Mouse (Mus musculus) skeletal muscle tissue, adult 2 months (tissue): Measurements from ENCODE around the gene Tex46.
A peak's percentile ranks its signal among the peaks of the same experiment; 100 is the strongest.

Source experiments
- DNase-seq: peaks from one replicate; pipeline ENCODE4 v3.0.0-alpha.2; 2012; ENCODE audit warnings: low read depth, low spot score

The Tex46 gene

GRCm38 (mm10) chr4:136631237-136631994 lies 21.2 kb downstream of the Tex46 start:
- DNase-seq: peak; percentile 10

- DNase-seq: no peak
These were observed 25.8 kb downstream of the Tex46 start for GRCm38 (mm10) chr4:136635995-136636394.

GRCm38 (mm10) chr4:136636511-136636910 lies 26.3 kb downstream of the Tex46 start:
- DNase-seq: no peak

DNA sequence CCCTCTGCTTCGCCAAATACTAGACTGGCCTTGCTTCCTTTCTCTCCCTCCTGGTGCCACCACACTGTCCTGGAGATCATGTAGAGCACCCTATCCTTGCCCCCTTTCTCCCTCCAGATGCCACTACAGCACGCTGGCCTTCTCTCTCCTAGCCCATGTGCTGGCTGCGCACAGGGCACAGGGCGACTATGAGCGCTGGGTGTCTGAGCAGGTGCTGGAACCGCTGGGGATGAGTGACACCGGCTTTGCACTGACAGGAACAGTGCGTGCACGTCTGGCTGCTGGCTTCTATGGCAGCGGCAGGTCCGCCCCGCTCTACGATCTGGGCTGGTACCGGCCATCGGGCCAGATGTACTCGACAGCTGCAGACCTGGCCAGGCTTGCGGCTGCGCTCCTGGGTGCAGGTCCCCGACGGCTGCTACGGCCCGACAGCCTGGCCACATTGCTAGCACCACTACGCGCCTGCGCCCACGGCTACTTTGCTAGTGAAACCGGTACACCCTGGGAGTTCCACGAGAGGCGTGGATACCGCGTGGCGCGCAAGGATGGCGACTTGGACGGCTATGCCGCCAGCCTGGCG lies 26.8 kb downstream of the Tex46 start:
- DNase-seq: no peak

GRCm38 (mm10) chr4:136637563-136638229 lies 27.5 kb downstream of the Tex46 start:
- DNase-seq: no peak

GRCm38 (mm10) chr4:136638230-136638750 lies 28.1 kb downstream of the Tex46 start:
- no peak for DNase-seq

GRCm38 (mm10) chr4:136638890-136639289 lies 28.7 kb downstream of the Tex46 start:
- no peak for DNase-seq

DNA sequence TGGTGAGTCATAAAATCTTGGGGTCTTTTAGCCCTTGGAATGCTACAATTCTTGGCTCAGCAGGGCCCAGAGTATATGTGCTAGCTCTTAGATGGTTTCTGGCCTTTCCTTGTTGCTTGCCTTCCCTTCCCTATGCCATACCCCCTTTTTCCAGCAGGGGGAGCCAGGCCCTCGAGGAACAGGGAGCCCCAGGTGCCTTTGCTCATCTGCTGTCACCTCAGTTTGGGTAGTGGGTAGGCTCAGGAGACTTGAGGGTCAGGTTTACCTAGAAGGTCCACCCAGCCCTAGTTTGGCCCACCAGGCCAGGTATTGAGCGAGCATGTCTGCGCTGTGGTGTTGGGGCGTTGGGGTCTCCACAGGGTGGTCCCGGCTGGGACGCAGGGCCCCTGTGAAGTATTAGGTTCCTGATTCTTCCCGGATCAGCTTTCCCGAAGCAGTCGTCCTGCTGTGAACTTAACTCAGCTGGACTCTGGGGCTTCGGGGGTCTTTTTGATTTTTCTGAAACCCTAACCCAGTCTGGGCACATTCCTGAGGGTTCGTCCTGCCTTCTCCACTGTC lies 38.8 kb downstream of the Tex46 start:
- peak; percentile 20 for DNase-seq

DNA sequence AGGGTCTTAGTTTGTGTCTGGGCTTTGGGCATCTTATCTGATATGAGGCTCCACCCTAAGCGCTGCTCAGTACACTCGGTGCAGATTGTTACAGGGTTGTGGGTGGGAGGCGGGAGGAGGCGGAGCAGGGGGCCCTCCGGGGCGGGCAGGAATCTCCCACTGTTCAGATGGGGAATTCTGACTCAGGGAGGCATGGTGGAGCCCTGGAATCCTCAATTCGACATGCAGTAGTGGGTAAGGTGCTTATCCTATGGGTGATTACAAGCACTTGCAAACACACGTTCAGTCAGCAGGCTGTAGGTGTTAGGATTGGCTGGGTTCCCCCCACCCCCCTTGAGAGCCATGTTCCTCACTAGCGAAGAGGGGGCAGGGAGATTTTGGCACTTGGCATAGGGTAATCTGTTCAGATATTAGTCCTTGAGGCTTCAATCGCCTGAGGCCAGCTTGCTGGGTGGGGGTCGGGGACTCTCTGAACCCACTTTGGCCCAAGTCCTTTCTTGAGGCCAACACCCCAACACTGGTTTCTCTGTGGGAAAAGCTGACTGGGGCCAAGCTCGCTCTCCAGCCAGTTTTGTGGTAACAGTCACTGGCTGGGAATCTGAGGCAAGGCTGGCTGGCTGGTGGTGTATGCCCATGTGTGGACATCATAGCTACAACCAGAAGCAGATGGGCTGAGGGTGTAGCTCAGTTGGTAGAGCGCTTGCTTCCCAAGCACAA lies 39.4 kb downstream of the Tex46 start:
- no peak for DNase-seq

DNA sequence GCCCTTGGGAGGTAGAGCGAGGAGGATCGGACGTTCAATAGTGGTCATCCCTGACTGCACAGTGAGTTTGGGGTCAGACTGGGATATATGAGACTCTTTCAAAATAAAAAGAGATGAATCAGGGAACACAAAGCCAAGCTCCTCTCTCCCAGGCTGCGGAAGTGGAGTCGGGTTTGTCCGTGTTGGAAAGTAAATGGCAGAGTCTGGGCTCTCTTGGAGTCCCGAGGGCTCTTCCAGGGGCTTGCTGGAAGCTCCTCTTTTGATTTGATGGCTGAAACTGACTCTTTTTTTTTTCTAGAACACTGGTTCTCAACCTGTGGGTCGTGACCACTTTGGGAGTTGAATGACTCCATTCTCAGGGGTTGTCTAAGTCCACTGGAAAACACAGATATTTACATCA lies 40.0 kb downstream of the Tex46 start:
- DNase-seq: no peak

GRCm38 (mm10) chr4:136651357-136651811 lies 41.1 kb downstream of the Tex46 start:
- no peak for DNase-seq

- no peak for DNase-seq
These were observed 41.8 kb downstream of the Tex46 start for GRCm38 (mm10) chr4:136651882-136652527.

DNA sequence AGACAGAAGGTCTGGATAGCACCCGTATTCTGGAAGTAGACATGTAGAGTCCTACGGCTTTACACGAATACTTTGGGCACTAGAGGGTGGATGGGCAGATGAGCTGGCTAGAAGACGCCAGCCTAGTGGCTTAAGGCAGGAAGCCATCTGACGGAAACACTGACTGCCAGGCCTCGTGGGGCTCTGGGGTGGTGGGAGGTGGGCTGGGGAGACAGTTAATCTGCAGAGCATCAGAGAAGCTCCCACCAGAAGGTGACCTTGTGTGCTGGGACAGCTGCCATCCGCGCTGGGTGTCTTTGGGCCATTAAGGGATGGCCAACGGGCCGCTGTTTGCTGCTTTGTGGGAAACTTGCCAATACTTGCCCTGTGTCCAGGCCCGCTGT lies 42.3 kb downstream of the Tex46 start:
- DNase-seq: no peak

GRCm38 (mm10) chr4:136653019-136653418 lies 42.8 kb downstream of the Tex46 start:
- DNase-seq: no peak

- DNase-seq: no peak
These were observed 43.5 kb downstream of the Tex46 start for GRCm38 (mm10) chr4:136653692-136654234.

DNA sequence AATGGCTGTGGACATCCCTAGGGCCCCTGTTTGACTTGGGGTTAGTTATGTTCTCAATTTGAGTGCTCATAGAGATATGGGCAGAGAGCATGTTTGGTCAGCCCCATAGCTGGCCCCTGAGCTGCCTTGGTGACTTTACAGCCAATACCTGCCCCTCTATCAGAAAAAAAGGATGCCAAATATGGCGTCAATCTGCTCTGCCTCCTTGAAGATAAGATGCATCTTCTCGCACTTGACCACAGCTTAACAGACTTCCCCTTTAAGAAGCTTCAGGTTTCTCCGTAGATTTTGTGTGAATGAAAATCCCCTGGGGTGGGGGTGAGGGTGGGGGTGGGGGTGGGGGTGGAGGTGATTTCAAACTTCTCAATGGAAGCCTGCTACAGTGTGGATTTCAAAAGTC lies 47.7 kb downstream of the Tex46 start:
- no peak for DNase-seq
